Mouse (Mus musculus): ENCODE measurements around the gene Gng13. TPM values are rescaled to one million over a fixed set of nuclear protein-coding genes. Genes with fewer than 3 reads are reported as not detected.
"Not testable (repeated sequence)": the region's sequence is repeated elsewhere in the genome, so short reads cannot be mapped to it uniquely, and the experiment has no call there.

Gene Gng13
- polyA plus RNA-seq, 1 experiment from 2014 or later: 10.0 TPM

DNA sequence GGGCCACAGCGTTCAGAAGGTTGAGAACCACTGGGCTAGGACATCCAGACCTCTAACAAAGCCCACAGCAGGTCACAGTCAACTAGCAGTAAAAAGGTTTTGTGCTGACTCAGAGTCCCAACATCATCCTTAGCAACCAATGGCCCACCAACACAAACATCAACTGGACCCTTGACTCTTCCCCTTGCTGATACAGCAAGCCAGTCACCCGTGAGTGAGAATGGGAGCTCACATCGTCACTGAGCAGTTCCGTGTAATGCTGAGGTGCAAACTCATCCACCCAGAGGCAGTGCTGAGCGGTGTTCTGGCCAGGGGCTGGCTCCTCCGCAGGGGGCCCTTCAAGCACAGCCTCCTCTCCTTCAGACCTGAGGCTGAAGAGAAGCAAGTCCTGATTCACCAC, 8.3 kb downstream of the Gng13 start:
- Histone ChIP-seq H3K36me3 (replicated peaks; ENCODE audit: control insufficient read depth, insufficient read depth) (peaks cover under 1% of the 10 kb centered on the region; the same call in 1 of the 2 replicates), H3K4me2 (replicated peaks) (no peak overlapping the region), H3K27ac (no peak overlapping the region), H3K27me3 (ENCODE audit: control insufficient read depth, insufficient read depth, low read length) (no peaks in the 10 kb centered on the region), H3K4me1 (replicated peaks; ENCODE audit: control insufficient read depth, insufficient read depth, low read length) (peaks cover 13% of the 10 kb centered on the region), H3K9me3 (ENCODE audit: control insufficient read depth, low read length) (no peaks in the 10 kb centered on the region), H3K4me3 (replicated peaks; ENCODE audit: low read length) (no peak overlapping the region), H3K9ac (no peak overlapping the region)
- WGBS: 84% methylated on average over 6 of the region's 6 CpGs
- DNase-seq (ENCODE audit: low spot score) (no peak), ATAC-seq (ENCODE audit: low FRiP score) (no peak)

DNA sequence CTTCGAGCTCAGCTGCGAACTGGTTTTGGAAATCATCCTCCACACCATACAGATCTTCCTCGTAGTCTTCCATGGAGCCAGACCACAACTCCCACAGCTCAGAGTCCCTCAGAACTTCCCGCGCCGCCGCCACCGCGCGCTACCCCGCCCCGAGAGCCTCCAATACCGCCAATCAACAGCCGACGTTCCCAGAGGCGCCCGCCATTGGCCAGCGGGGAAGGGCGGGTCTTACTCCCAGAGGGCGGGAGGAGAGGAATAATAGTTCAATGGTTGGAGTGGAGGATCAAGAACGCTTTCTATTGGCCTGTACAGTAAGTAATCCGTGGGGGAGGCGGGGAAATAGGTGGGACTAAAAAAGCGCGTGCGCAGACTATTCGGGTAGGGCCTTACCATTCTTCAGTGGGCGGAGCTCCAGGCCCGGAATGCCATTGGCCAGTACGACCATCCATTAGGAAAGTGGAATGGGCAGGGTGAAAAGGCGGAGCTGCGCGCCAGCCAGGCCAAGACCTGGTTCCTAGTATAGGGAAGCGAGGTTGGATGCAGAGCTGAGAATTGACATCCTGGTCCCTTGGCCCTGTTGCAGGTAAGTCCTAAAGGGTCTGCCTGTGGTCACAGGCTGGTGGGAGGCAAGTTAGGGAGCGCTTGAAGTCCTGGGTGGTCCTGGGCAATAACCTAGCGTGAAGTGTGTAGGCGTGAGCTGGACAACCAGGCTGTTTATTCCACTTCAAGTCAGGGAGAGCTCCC, 10.5 kb downstream of the Gng13 start, which contains the start of the genes Chtf18 and Rpusd1:
Gene Chtf18, minus strand, starts transcription at position 155 of the 744 bp plus-strand sequence.
Gene Rpusd1, plus strand, starts transcription at position 406 of the 744 bp plus-strand sequence.
- under 1% methylated on average over 37 of the region's 37 CpGs for WGBS
- Histone ChIP-seq H3K4me2 (replicated peaks) (peak within 1 kb of the TSS; percentile 62), H3K27me3 (ENCODE audit: control insufficient read depth, insufficient read depth, low read length) (no peaks in the 10 kb centered on the region), H3K36me3 (replicated peaks; ENCODE audit: control insufficient read depth, insufficient read depth) (peaks cover 11% of the 10 kb centered on the region; the same call in 1 of the 2 replicates), H3K9ac (peak within 1 kb of the TSS; percentile 79), H3K4me1 (replicated peaks; ENCODE audit: control insufficient read depth, insufficient read depth, low read length) (peaks cover 13% of the 10 kb centered on the region), H3K27ac (no peak within 1 kb of the TSS), H3K9me3 (ENCODE audit: control insufficient read depth, low read length) (no peaks in the 10 kb centered on the region), H3K4me3 (replicated peaks; ENCODE audit: low read length) (peak within 1 kb of the TSS; percentile 63)
- ATAC-seq (ENCODE audit: low FRiP score) (peak; percentile 98), DNase-seq (ENCODE audit: low spot score) (peak; percentile 99)

DNA sequence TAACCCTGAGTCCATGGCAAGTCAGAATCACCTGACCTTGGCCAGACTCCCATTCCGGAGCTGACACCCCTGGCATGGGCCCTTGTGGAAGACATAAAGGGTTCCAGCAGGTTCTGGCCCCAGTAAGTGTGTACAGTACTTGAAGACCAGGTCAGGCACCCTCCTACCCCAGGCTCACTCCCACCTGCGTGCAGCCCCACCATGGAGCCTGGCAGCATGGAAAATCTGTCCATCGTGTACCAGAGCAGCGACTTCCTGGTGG, 11.0 kb downstream of the Gng13 start:
- Histone ChIP-seq H3K4me1 (replicated peaks; ENCODE audit: control insufficient read depth, insufficient read depth, low read length) (peaks cover 13% of the 10 kb centered on the region), H3K4me3 (replicated peaks; ENCODE audit: low read length) (peak overlapping the region; percentile 63), H3K9me3 (ENCODE audit: control insufficient read depth, low read length) (no peaks in the 10 kb centered on the region), H3K27ac (no peak overlapping the region), H3K27me3 (ENCODE audit: control insufficient read depth, insufficient read depth, low read length) (no peaks in the 10 kb centered on the region), H3K36me3 (replicated peaks; ENCODE audit: control insufficient read depth, insufficient read depth) (peaks cover 11% of the 10 kb centered on the region; the same call in 1 of the 2 replicates), H3K9ac (peak overlapping the region; percentile 79), H3K4me2 (replicated peaks) (peak overlapping the region; percentile 62)
- 19% methylated on average over 4 of the region's 4 CpGs for WGBS
- DNase-seq (ENCODE audit: low spot score) (no peak), ATAC-seq (ENCODE audit: low FRiP score) (no peak)

- Histone ChIP-seq H3K4me1 (replicated peaks; ENCODE audit: control insufficient read depth, insufficient read depth, low read length) (peaks cover 8% of the 10 kb centered on the region; the same call in 1 of the 2 replicates), H3K9ac (no peak overlapping the region), H3K27ac (no peak overlapping the region), H3K9me3 (ENCODE audit: control insufficient read depth, low read length) (no peaks in the 10 kb centered on the region), H3K4me2 (replicated peaks) (no peak overlapping the region), H3K27me3 (ENCODE audit: control insufficient read depth, insufficient read depth, low read length) (no peaks in the 10 kb centered on the region), H3K36me3 (replicated peaks; ENCODE audit: control insufficient read depth, insufficient read depth) (peaks cover 11% of the 10 kb centered on the region; the same call in 1 of the 2 replicates), H3K4me3 (replicated peaks; ENCODE audit: low read length) (no peak overlapping the region)
- 8% methylated on average over 2 of the region's 2 CpGs for WGBS
- ATAC-seq (ENCODE audit: low FRiP score) (no peak), DNase-seq (ENCODE audit: low spot score) (peak; percentile 85)
These were observed 15.1 kb downstream of the Gng13 start for GRCm38 (mm10) chr17:25732082-25732481.

DNA sequence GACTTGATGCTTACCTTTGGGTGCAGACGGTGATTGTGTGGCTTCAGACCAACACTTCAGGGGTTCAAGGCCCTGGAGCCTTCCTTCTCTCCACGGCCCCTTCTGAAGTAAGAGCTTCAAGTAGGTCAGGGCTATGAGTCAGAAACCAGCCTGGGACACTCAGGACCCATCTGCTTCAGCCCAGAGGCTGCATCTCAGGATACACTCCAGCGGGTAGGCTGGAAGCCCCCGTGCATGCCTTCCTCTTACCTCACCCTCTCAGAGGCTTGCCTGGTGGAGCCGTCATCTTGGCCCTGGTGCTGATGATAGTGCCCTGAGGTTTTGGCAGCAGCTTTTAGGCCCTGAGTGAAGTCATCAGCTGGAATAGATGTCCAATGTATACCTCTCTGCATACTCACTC, 18.3 kb downstream of the Gng13 start:
- Histone ChIP-seq H3K4me2 (replicated peaks) (no peak overlapping the region), H3K4me1 (replicated peaks; ENCODE audit: control insufficient read depth, insufficient read depth, low read length) (no peaks in the 10 kb centered on the region), H3K27me3 (ENCODE audit: control insufficient read depth, insufficient read depth, low read length) (no peaks in the 10 kb centered on the region), H3K27ac (no peak overlapping the region), H3K9me3 (ENCODE audit: control insufficient read depth, low read length) (no peaks in the 10 kb centered on the region), H3K9ac (no peak overlapping the region), H3K4me3 (replicated peaks; ENCODE audit: low read length) (no peak overlapping the region), H3K36me3 (replicated peaks; ENCODE audit: control insufficient read depth, insufficient read depth) (peaks cover 10% of the 10 kb centered on the region; the same call in 1 of the 2 replicates)
- DNase-seq (ENCODE audit: low spot score) (no peak), ATAC-seq (ENCODE audit: low FRiP score) (no peak)
- 87% methylated on average over 5 of the region's 5 CpGs for WGBS

- no peak for DNase-seq (ENCODE audit: low spot score)
- Histone ChIP-seq H3K4me1 (replicated peaks; ENCODE audit: control insufficient read depth, insufficient read depth, low read length) (no peaks in the 10 kb centered on the region), H3K27me3 (ENCODE audit: control insufficient read depth, insufficient read depth, low read length) (no peaks in the 10 kb centered on the region), H3K9ac (no peak within 1 kb of the TSS), H3K4me2 (replicated peaks) (no peak within 1 kb of the TSS), H3K4me3 (replicated peaks; ENCODE audit: low read length) (no peak within 1 kb of the TSS), H3K27ac (no peak within 1 kb of the TSS), H3K9me3 (ENCODE audit: control insufficient read depth, low read length) (no peaks in the 10 kb centered on the region), H3K36me3 (replicated peaks; ENCODE audit: control insufficient read depth, insufficient read depth) (peaks cover 5% of the 10 kb centered on the region; the same call in 1 of the 2 replicates)
- no peak for ATAC-seq (ENCODE audit: low FRiP score)
- 69% methylated on average over 3 of the region's 3 CpGs for WGBS
These were observed 18.8 kb downstream of the Gng13 start, which contains the start of gene Mslnl for GRCm38 (mm10) chr17:25735745-25736144. Gene Mslnl (plus strand): TSS chr17:25736042.

GRCm38 (mm10) chr17:25738861-25739260, 21.9 kb downstream of the Gng13 start:
- Histone ChIP-seq H3K27ac (no peak overlapping the region), H3K4me1 (replicated peaks; ENCODE audit: control insufficient read depth, insufficient read depth, low read length) (no peaks in the 10 kb centered on the region), H3K27me3 (ENCODE audit: control insufficient read depth, insufficient read depth, low read length) (no peaks in the 10 kb centered on the region), H3K9ac (no peak overlapping the region), H3K9me3 (ENCODE audit: control insufficient read depth, low read length) (no peaks in the 10 kb centered on the region), H3K4me2 (replicated peaks) (no peak overlapping the region), H3K4me3 (replicated peaks; ENCODE audit: low read length) (no peak overlapping the region), H3K36me3 (replicated peaks; ENCODE audit: control insufficient read depth, insufficient read depth) (no peaks in the 10 kb centered on the region)
- ATAC-seq (ENCODE audit: low FRiP score): no peak
- 81% methylated on average over 7 of the region's 7 CpGs for WGBS
- DNase-seq (ENCODE audit: low spot score): no peak

DNA sequence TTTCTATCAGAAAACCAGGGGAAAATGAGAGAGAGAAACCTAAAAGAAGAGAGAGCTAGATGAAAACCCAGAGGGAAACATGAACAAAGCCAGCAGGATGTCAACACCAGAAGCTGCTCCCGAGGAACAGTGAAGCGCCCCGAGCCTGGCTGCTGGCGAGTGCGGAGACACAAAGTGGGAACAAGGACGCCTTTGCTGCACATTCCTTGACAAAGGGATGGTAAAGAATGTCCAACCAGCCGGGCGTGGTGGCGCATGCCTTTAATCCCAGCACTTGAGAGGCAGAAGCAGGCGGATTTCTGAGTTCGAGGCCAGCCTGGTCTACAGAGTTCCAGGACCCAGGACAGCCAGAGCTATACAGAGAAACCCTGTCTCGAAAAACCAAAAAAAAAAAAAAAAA, 24.5 kb downstream of the Gng13 start:
- H3K27me3 ChIP-seq (ENCODE audit: control insufficient read depth, insufficient read depth, low read length); H3K4me2 ChIP-seq (replicated peaks); H3K9me3 ChIP-seq (ENCODE audit: control insufficient read depth, low read length); DNase-seq (ENCODE audit: low spot score); ATAC-seq (ENCODE audit: low FRiP score); H3K36me3 ChIP-seq (replicated peaks; ENCODE audit: control insufficient read depth, insufficient read depth); H3K4me3 ChIP-seq (replicated peaks; ENCODE audit: low read length); H3K9ac ChIP-seq; H3K4me1 ChIP-seq (replicated peaks; ENCODE audit: control insufficient read depth, insufficient read depth, low read length); H3K27ac ChIP-seq: not testable (repeated sequence)
- 75% methylated on average over 12 of the region's 12 CpGs for WGBS

- 90% methylated on average over 9 of the region's 9 CpGs for WGBS
- Histone ChIP-seq H3K36me3 (replicated peaks; ENCODE audit: control insufficient read depth, insufficient read depth) (no peaks in the 10 kb centered on the region), H3K4me1 (replicated peaks; ENCODE audit: control insufficient read depth, insufficient read depth, low read length) (no peaks in the 10 kb centered on the region), H3K27me3 (ENCODE audit: control insufficient read depth, insufficient read depth, low read length) (no peaks in the 10 kb centered on the region), H3K9me3 (ENCODE audit: control insufficient read depth, low read length) (no peaks in the 10 kb centered on the region), H3K27ac (no peak overlapping the region), H3K4me2 (replicated peaks) (no peak overlapping the region), H3K9ac (no peak overlapping the region), H3K4me3 (replicated peaks; ENCODE audit: low read length) (no peak overlapping the region)
- DNase-seq (ENCODE audit: low spot score) (no peak), ATAC-seq (ENCODE audit: low FRiP score) (no peak)
These were observed 26.9 kb downstream of the Gng13 start for GRCm38 (mm10) chr17:25743831-25744230.

Measured in hindbrain, embryonic 14.5 days (tissue).